Mouse (Mus musculus) hindbrain, embryonic 10.5 days (tissue): ENCODE results near the gene L2hgdh. TPM values are rescaled to one million over a fixed set of nuclear protein-coding genes. Genes with fewer than 3 reads are reported as not detected.
A peak's percentile ranks its signal among the peaks of the same experiment; 100 is the strongest.

Experiments
- microRNA counts: library from miRNA; unstranded; fragments of <30 nt; microRNA quantifications from one replicate; lab custom pipeline; 2017
- polyA plus RNA-seq: library from polyadenylated mRNA; unstranded; fragments of >200 nt; fragmentation: Nextera tagmentation; extraction: Ambion mirVana; gene quantifications from 2 replicates; pipeline ENCODE4 v1.2.1, GENCODE M21; 2016

L2hgdh gene
- polyA plus RNA-seq, 1 experiment from 2014 or later: 12.8 TPM

MicroRNAs encoded within 50 kb of the gene (microRNA counts, 519-probe panel; counts per million panel counts)
- 1,255 counts per million, percentile 77 among the panel's probes with 10 or more counts for microRNA mmu-miR-681 (lab: Ali Mortazavi, UCI)

Other genes with a start within 250 kb of the L2hgdh start
- 21.3 and 24.9 TPM in 2 replicates for gene Vcpkmt, start 141.8 kb downstream of the L2hgdh start, polyA plus RNA-seq
- 8.5 and 10.1 TPM in 2 replicates for gene Sos2, start 43.0 kb downstream of the L2hgdh start, polyA plus RNA-seq
- gene Atp5s, start 77 bp upstream of the L2hgdh start, polyA plus RNA-seq: 20.3 and 21.2 TPM in 2 replicates
- gene Cdkl1, start 66.4 kb upstream of the L2hgdh start, polyA plus RNA-seq: 0.62 and 0.71 TPM in 2 replicates
- 22.5 and 45.8 TPM in 2 replicates for gene Atl1, start 167.7 kb upstream of the L2hgdh start, polyA plus RNA-seq
- 23.2 and 25.2 TPM in 2 replicates for gene Map4k5, start 168.3 kb upstream of the L2hgdh start, polyA plus RNA-seq